Mouse (Mus musculus) frontal cortex, adult (tissue): Measurements from ENCODE around the gene Slc22a23.

Source experiments
- ATAC-seq: cut with Nextera tagmentation; 2 replicates; pipeline ENCODE4 v1.9.2; 2017; ENCODE audit warnings: mild to moderate bottlenecking, moderate library complexity, mixed read lengths; ENCODE audit not compliant: low TSS enrichment

The Slc22a23 gene

GRCm38 (mm10) chr13:34343719-34344375, 1.1 kb downstream of the Slc22a23 start:
- ATAC-seq, result peak; percentile 1; the same call in 1 of the 2 replicates

- ATAC-seq, result peak; percentile 30
Measured at GRCm38 (mm10) chr13:34342286-34342890, 2.6 kb downstream of the Slc22a23 start.

GRCm38 (mm10) chr13:34336895-34337294, 8.1 kb downstream of the Slc22a23 start:
- ATAC-seq, result peak; percentile 35

- ATAC-seq, result no peak
Measured at GRCm38 (mm10) chr13:34334847-34335246, 10.1 kb downstream of the Slc22a23 start.

GRCm38 (mm10) chr13:34332762-34333161, 12.2 kb downstream of the Slc22a23 start:
- ATAC-seq, result peak; percentile 83

- no peak for ATAC-seq
Measured at GRCm38 (mm10) chr13:34331399-34332186, 13.4 kb downstream of the Slc22a23 start.

- no peak for ATAC-seq
Measured at GRCm38 (mm10) chr13:34329589-34329988, 15.4 kb downstream of the Slc22a23 start.

GRCm38 (mm10) chr13:34326992-34327391, 18.0 kb downstream of the Slc22a23 start:
- no peak for ATAC-seq

GRCm38 (mm10) chr13:34323361-34323760, 21.6 kb downstream of the Slc22a23 start:
- ATAC-seq, result no peak

- ATAC-seq, result no peak
Measured at GRCm38 (mm10) chr13:34320482-34320881, 24.5 kb downstream of the Slc22a23 start.

- ATAC-seq, result no peak
Measured at GRCm38 (mm10) chr13:34317051-34317450, 27.9 kb downstream of the Slc22a23 start.

- ATAC-seq, result no peak
Measured at GRCm38 (mm10) chr13:34316511-34316910, 28.5 kb downstream of the Slc22a23 start.

GRCm38 (mm10) chr13:34313033-34313491, 31.9 kb downstream of the Slc22a23 start:
- peak; percentile 93 for ATAC-seq

GRCm38 (mm10) chr13:34312346-34313002, 32.5 kb downstream of the Slc22a23 start:
- ATAC-seq, result peak; percentile 28

GRCm38 (mm10) chr13:34311593-34311992, 33.4 kb downstream of the Slc22a23 start:
- ATAC-seq, result no peak

GRCm38 (mm10) chr13:34308604-34308927, 36.4 kb downstream of the Slc22a23 start:
- ATAC-seq, result no peak

- ATAC-seq, result no peak
Measured at GRCm38 (mm10) chr13:34307696-34308603, 37.0 kb downstream of the Slc22a23 start.

GRCm38 (mm10) chr13:34305964-34306671, 38.9 kb downstream of the Slc22a23 start:
- ATAC-seq, result no peak

- ATAC-seq, result no peak
Measured at GRCm38 (mm10) chr13:34304896-34305295, 40.1 kb downstream of the Slc22a23 start.

GRCm38 (mm10) chr13:34303386-34304016, 41.5 kb downstream of the Slc22a23 start:
- ATAC-seq, result no peak
